Mouse (Mus musculus) liver, embryonic 16.5 days (tissue): ENCODE data around the gene Nop16. TPM values are rescaled to one million over a fixed set of nuclear protein-coding genes. Genes with fewer than 3 reads are reported as not detected.

Experiments used
- ATAC-seq: fragments of 200-750 bp; cut with Nextera tagmentation; 2 replicates; pipeline ENCODE4 v1.8.0; 2017; ENCODE audit warnings: low read depth, mild to moderate bottlenecking, moderate number of reproducible peaks, moderate library complexity
- H3K27ac ChIP-seq: fragments of 300-500 bp; sonication (generic); 2 replicates; pipeline ENCODE4 v1.5.1; 2014; ENCODE audit warnings: mild to moderate bottlenecking, low read length
- H3K27me3 ChIP-seq: fragments of 300-500 bp; sonication (generic); 2 replicates; pipeline ENCODE4 v1.6.1; 2014; ENCODE audit warnings: low read depth, low read length, mixed read lengths; ENCODE audit not compliant: control insufficient read depth, insufficient read depth
- H3K36me3 ChIP-seq: fragments of 300-500 bp; sonication (generic); 2 replicates; pipeline ENCODE4 v1.6.1; 2014; ENCODE audit warnings: mild to moderate bottlenecking; ENCODE audit not compliant: control insufficient read depth, insufficient read depth
- H3K4me1 ChIP-seq: fragments of 300-500 bp; sonication (generic); 2 replicates; pipeline ENCODE4 v1.6.1; 2014; ENCODE audit warnings: low read depth, low read length, mixed read lengths; ENCODE audit not compliant: control insufficient read depth
- H3K4me2 ChIP-seq: fragments of 300-500 bp; sonication (generic); 2 replicates; pipeline ENCODE4 v1.6.1; 2014; ENCODE audit warnings: low read depth, low read length, mixed read lengths
- H3K4me3 ChIP-seq: fragments of 300-500 bp; sonication (generic); 2 replicates; pipeline ENCODE4 v1.5.1; 2014; ENCODE audit warnings: low read depth, mild to moderate bottlenecking, low read length
- H3K9ac ChIP-seq: fragments of 300-500 bp; sonication (generic); 2 replicates; pipeline ENCODE4 v1.6.1; 2014; ENCODE audit warnings: low read depth, low read length
- H3K9me3 ChIP-seq: fragments of 300-500 bp; sonication (generic); replicated peaks from 2 replicates; pipeline ENCODE4 v1.6.1; 2016; ENCODE audit warnings: low read length; ENCODE audit not compliant: control insufficient read depth
- WGBS: fragments of 180-500 bp; shearing (Covaris S2); extraction: QIAGEN DNeasy Blood & Tissue Kit; methylation state at CpG from one replicate; pipeline ENCODE4 v1.1.7; 2014; ENCODE audit not compliant: insufficient replicate concordance; 5-methylcytosine and 5-hydroxymethylcytosine counted together
- polyA plus RNA-seq: library from polyadenylated mRNA; unstranded; fragments of >200 nt; fragmentation: Nextera tagmentation; extraction: Ambion mirVana; gene quantifications from 2 replicates; pipeline ENCODE4 v1.2.1, GENCODE M21; 2015

The Nop16 gene
- polyA plus RNA-seq, 1 experiment from 2014 or later: 37.9 TPM

- no peaks in the 10 kb centered on the region for H3K9me3 ChIP-seq
- H3K36me3 ChIP-seq: no peaks in the 10 kb centered on the region
- H3K9ac ChIP-seq: no peak overlapping the region
- no peak overlapping the region for H3K27ac ChIP-seq
- H3K4me2 ChIP-seq: no peak overlapping the region
- H3K4me1 ChIP-seq: peaks cover 14% of the 10 kb centered on the region
- WGBS: 56% methylated on average over 1 of the region's 1 CpGs
- no peak overlapping the region for H3K4me3 ChIP-seq
- no peaks in the 10 kb centered on the region for H3K27me3 ChIP-seq
- no peak for ATAC-seq
These were observed 20.6 kb downstream of the Nop16 start for GRCm38 (mm10) chr13:54569282-54569681.

GRCm38 (mm10) chr13:54568380-54568779 is 21.5 kb downstream of the Nop16 start:
- Histone ChIP-seq H3K36me3 (no peaks in the 10 kb centered on the region), H3K4me3 (no peak overlapping the region), H3K9ac (no peak overlapping the region), H3K9me3 (no peaks in the 10 kb centered on the region), H3K27me3 (no peaks in the 10 kb centered on the region), H3K27ac (no peak overlapping the region), H3K4me2 (no peak overlapping the region), H3K4me1 (peaks cover 16% of the 10 kb centered on the region)
- no peak for ATAC-seq
- 30% methylated on average over 5 of the region's 5 CpGs for WGBS

GRCm38 (mm10) chr13:54565594-54566345 is 24.1 kb downstream of the Nop16 start:
- H3K36me3 ChIP-seq: peaks cover 7% of the 10 kb centered on the region
- H3K4me1 ChIP-seq: peaks cover 16% of the 10 kb centered on the region
- H3K27me3 ChIP-seq: no peaks in the 10 kb centered on the region
- peak overlapping the region; percentile 92 for H3K4me2 ChIP-seq
- ATAC-seq: peak; percentile 44
- H3K4me3 ChIP-seq: peak overlapping the region; percentile 95
- H3K9me3 ChIP-seq: no peaks in the 10 kb centered on the region
- H3K27ac ChIP-seq: peak overlapping the region; percentile 76
- peak overlapping the region; percentile 99 for H3K9ac ChIP-seq
- WGBS: 36% methylated on average over 8 of the region's 8 CpGs

GRCm38 (mm10) chr13:54565201-54565581 is 24.7 kb downstream of the Nop16 start, which contains the start of gene 4833439L19Rik:
TSS of gene 4833439L19Rik (minus strand) at chr13:54565435.
- peak; percentile 95 for ATAC-seq
- peak within 1 kb of the TSS; percentile 77 for H3K27ac ChIP-seq
- WGBS: 0% methylated on average over 27 of the region's 27 CpGs
- peaks cover 16% of the 10 kb centered on the region for H3K4me1 ChIP-seq
- peak within 1 kb of the TSS; percentile 95 for H3K4me3 ChIP-seq
- peak within 1 kb of the TSS; percentile 99 for H3K9ac ChIP-seq
- H3K36me3 ChIP-seq: peaks cover 9% of the 10 kb centered on the region
- H3K27me3 ChIP-seq: no peaks in the 10 kb centered on the region
- peak within 1 kb of the TSS; percentile 92 for H3K4me2 ChIP-seq
- H3K9me3 ChIP-seq: no peaks in the 10 kb centered on the region

- Histone ChIP-seq H3K4me1 (peaks cover 16% of the 10 kb centered on the region), H3K9ac (peak overlapping the region; percentile 99), H3K9me3 (no peaks in the 10 kb centered on the region), H3K4me2 (peak overlapping the region; percentile 92), H3K27ac (peak overlapping the region; percentile 77), H3K4me3 (peak overlapping the region; percentile 95), H3K36me3 (peaks cover 15% of the 10 kb centered on the region), H3K27me3 (no peaks in the 10 kb centered on the region)
- WGBS: 9% methylated on average over 45 of the region's 45 CpGs
- ATAC-seq: peak; percentile 49
These were observed 25.4 kb downstream of the Nop16 start for GRCm38 (mm10) chr13:54564232-54565200.

- H3K4me1 ChIP-seq: peaks cover 16% of the 10 kb centered on the region
- no peak for ATAC-seq
- H3K9ac ChIP-seq: no peak overlapping the region
- H3K27me3 ChIP-seq: no peaks in the 10 kb centered on the region
- no peak overlapping the region for H3K4me2 ChIP-seq
- H3K9me3 ChIP-seq: no peaks in the 10 kb centered on the region
- H3K27ac ChIP-seq: no peak overlapping the region
- peaks cover 21% of the 10 kb centered on the region for H3K36me3 ChIP-seq
- WGBS: 67% methylated on average over 7 of the region's 7 CpGs
- no peak overlapping the region for H3K4me3 ChIP-seq
These were observed 27.3 kb downstream of the Nop16 start for GRCm38 (mm10) chr13:54562562-54562961.

GRCm38 (mm10) chr13:54560608-54561007 is 29.3 kb downstream of the Nop16 start:
- no peak overlapping the region for H3K4me3 ChIP-seq
- H3K4me1 ChIP-seq: peaks cover 13% of the 10 kb centered on the region
- H3K4me2 ChIP-seq: no peak overlapping the region
- peaks cover 24% of the 10 kb centered on the region for H3K36me3 ChIP-seq
- ATAC-seq: no peak
- no peak overlapping the region for H3K9ac ChIP-seq
- H3K9me3 ChIP-seq: no peaks in the 10 kb centered on the region
- 87% methylated on average over 7 of the region's 7 CpGs for WGBS
- H3K27me3 ChIP-seq: no peaks in the 10 kb centered on the region
- no peak overlapping the region for H3K27ac ChIP-seq

- H3K9me3 ChIP-seq: no peaks in the 10 kb centered on the region
- no peak for ATAC-seq
- peaks cover 24% of the 10 kb centered on the region for H3K36me3 ChIP-seq
- no peaks in the 10 kb centered on the region for H3K27me3 ChIP-seq
- H3K4me3 ChIP-seq: no peak overlapping the region
- no peak overlapping the region for H3K27ac ChIP-seq
- no peak overlapping the region for H3K9ac ChIP-seq
- no peak overlapping the region for H3K4me2 ChIP-seq
- WGBS: 74% methylated on average over 2 of the region's 2 CpGs
- H3K4me1 ChIP-seq: peaks cover 9% of the 10 kb centered on the region
These were observed 30.2 kb downstream of the Nop16 start for GRCm38 (mm10) chr13:54559656-54560055.
